Mouse (Mus musculus) lung, postnatal 0 days (tissue): ENCODE measurements at regions not wholly inside any gene's neighbourhood (a gene's known extent, or its start where the extent isn't known, plus 50 kb on each side); places are given as distances from the start of the nearest gene placed in this dataset.

Source experiments
- CTCF ChIP-seq: IDR thresholded peaks from 2 replicates; pipeline ENCODE4 v1.5.1; 2016; ENCODE audit warnings: antibody characterized with exemption, mild to moderate bottlenecking
- EP300 ChIP-seq: IDR thresholded peaks from 2 replicates; pipeline ENCODE4 v1.6.1; 2016; ENCODE audit warnings: antibody characterized with exemption, mild to moderate bottlenecking, control low read depth

DNA sequence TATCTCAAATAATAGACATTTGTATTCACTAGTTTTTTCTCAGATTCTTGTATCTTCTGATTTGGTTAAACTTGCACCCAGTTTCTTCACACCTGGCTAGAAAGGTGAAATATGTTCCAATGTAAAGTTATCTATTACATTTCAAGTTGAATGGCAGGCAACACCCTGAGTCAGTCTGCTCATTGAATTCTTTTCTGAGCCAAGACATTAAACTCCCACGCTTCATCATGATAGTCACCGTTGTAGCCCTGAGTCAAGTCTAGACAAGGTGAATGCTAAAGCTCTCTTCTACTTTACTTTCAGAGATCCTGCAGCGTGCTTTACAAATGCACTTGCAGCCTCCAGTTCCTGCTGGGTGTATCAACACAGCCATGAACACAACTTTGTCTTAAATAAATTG lies 868.0 kb downstream of the Robo2 start:
- TF ChIP-seq CTCF, result no peak
- no peak for TF ChIP-seq EP300
